Mouse (Mus musculus) MEL (cell line): Measurements from ENCODE around the gene Dlg2. TPM values are rescaled to one million over a fixed set of nuclear protein-coding genes. Genes with fewer than 3 reads are reported as not detected.

Experiments
- DNase-seq: peaks from one replicate; pipeline ENCODE4 v3.0.0; 2011; ENCODE audit warnings: low read depth, low spot score
- H3K27ac ChIP-seq: 2 replicates; pipeline ENCODE4 v1.5.1; 2012; ENCODE audit warnings: low read depth, mild to moderate bottlenecking, control low read depth, low read length, moderate library complexity; ENCODE audit not compliant: control insufficient read depth
- H3K27me3 ChIP-seq, 2 experiments: fragments of 150-350 bp in 1 of 2; sonication (generic) in 1 of 2; 2 replicates each; pipeline ENCODE4 v1.6.1; 2012; ENCODE audit warnings: low read length in 2 of 2, mild to moderate bottlenecking in 2 of 2, improper control_type of control experiment in 1 of 2, moderate library complexity in 1 of 2; ENCODE audit not compliant: insufficient read depth in 2 of 2, control insufficient read depth in 1 of 2
- H3K36me3 ChIP-seq, 2 experiments: 2 replicates each; pipeline ENCODE4 v1.6.1; 2012 to 2014; ENCODE audit warnings: low read length in 2 of 2, improper control_type of control experiment in 1 of 2, inconsistent platforms in 1 of 2, mild to moderate bottlenecking in 1 of 2; ENCODE audit not compliant: insufficient read depth in 2 of 2, control insufficient read depth in 1 of 2
- H3K4me1 ChIP-seq, 2 experiments: fragments of 150-350 bp in 1 of 2; sonication (generic) in 1 of 2; 2 replicates each; pipeline ENCODE4 v1.6.1; 2012; ENCODE audit warnings: low read length in 2 of 2, improper control_type of control experiment in 1 of 2, mild to moderate bottlenecking in 1 of 2; ENCODE audit not compliant: insufficient read depth in 2 of 2, control insufficient read depth in 1 of 2
- H3K4me3 ChIP-seq, 2 experiments: fragments of 150-350 bp in 1 of 2; sonication (generic) in 1 of 2; 2 replicates each; pipeline ENCODE4 v1.5.1; 2012; ENCODE audit warnings: low read depth in 2 of 2, low read length in 2 of 2, mild to moderate bottlenecking in 2 of 2, moderate library complexity in 2 of 2, control low read depth in 1 of 2, improper control_type of control experiment in 1 of 2; ENCODE audit not compliant: control insufficient read depth in 1 of 2, insufficient read depth in 1 of 2
- H3K79me2 ChIP-seq: 2 replicates; pipeline ENCODE4 v1.6.1; 2012; ENCODE audit warnings: mild to moderate bottlenecking, low read length, moderate library complexity; ENCODE audit not compliant: control insufficient read depth, poor library complexity, insufficient read depth
- H3K9ac ChIP-seq: 2 replicates; pipeline ENCODE4 v1.6.1; 2012; ENCODE audit warnings: low read depth, mild to moderate bottlenecking, control low read depth, low read length, moderate library complexity; ENCODE audit not compliant: control insufficient read depth, poor library complexity, severe bottlenecking
- H3K9me3 ChIP-seq: fragments of 150-350 bp; sonication (generic); replicated peaks from 2 replicates; pipeline ENCODE4 v1.6.1; 2012; ENCODE audit warnings: mild to moderate bottlenecking, low read length, improper control_type of control experiment, moderate library complexity; ENCODE audit not compliant: insufficient read depth
- BHLHE40 ChIP-seq: IDR thresholded peaks from 2 replicates; pipeline ENCODE4 v1.6.1; 2012; ENCODE audit warnings: low read depth, mild to moderate bottlenecking, inconsistent platforms, low read length, improper control_type of control experiment, borderline replicate concordance
- CHD1 ChIP-seq: IDR thresholded peaks from 2 replicates; pipeline ENCODE4 v1.6.1; 2012; ENCODE audit warnings: low read depth, mild to moderate bottlenecking, inconsistent platforms, low read length, improper control_type of control experiment
- CHD2 ChIP-seq: IDR thresholded peaks from 2 replicates; pipeline ENCODE4 v1.6.1; 2011; ENCODE audit warnings: low read length, improper control_type of control experiment
- E2F4 ChIP-seq: IDR thresholded peaks from 2 replicates; pipeline ENCODE4 v1.6.1; 2011; ENCODE audit warnings: low read depth, low read length, improper control_type of control experiment, borderline replicate concordance
- EP300 ChIP-seq, 2 experiments: IDR thresholded peaks; 2 replicates each; pipeline ENCODE4 v1.6.1; 2011; ENCODE audit warnings: improper control_type of control experiment in 2 of 2, low read length in 2 of 2, low read depth in 1 of 2, mild to moderate bottlenecking in 1 of 2
- GATA1 ChIP-seq: IDR thresholded peaks from 2 replicates; pipeline ENCODE4 v1.6.1; 2011; ENCODE audit warnings: low read depth, low read length, improper control_type of control experiment
- HCFC1 ChIP-seq: IDR thresholded peaks from 2 replicates; pipeline ENCODE4 v1.6.1; 2012; ENCODE audit warnings: low read depth, mild to moderate bottlenecking, inconsistent platforms, low read length, improper control_type of control experiment, moderate library complexity
- MAX ChIP-seq: IDR thresholded peaks from 2 replicates; pipeline ENCODE4 v1.6.1; 2011; ENCODE audit warnings: low read length, improper control_type of control experiment
- MAZ ChIP-seq: IDR thresholded peaks from 2 replicates; pipeline ENCODE4 v1.6.1; 2012; ENCODE audit warnings: low read depth, mild to moderate bottlenecking, inconsistent platforms, low read length, improper control_type of control experiment
- MXI1 ChIP-seq: IDR thresholded peaks from 2 replicates; pipeline ENCODE4 v1.6.1; 2011; ENCODE audit warnings: mild to moderate bottlenecking, low read depth, low read length, improper control_type of control experiment
- NELFE ChIP-seq: IDR thresholded peaks from 2 replicates; pipeline ENCODE4 v1.6.1; 2011; ENCODE audit warnings: low read depth, low read length, improper control_type of control experiment
- POLR2AphosphoS5 ChIP-seq: IDR thresholded peaks from 2 replicates; pipeline ENCODE4 v1.6.1; 2012; ENCODE audit warnings: low read depth, borderline replicate concordance, mild to moderate bottlenecking, inconsistent platforms, low read length, moderate library complexity, mixed read lengths
- RAD21 ChIP-seq: IDR thresholded peaks from 2 replicates; pipeline ENCODE4 v1.6.1; 2011; ENCODE audit warnings: mild to moderate bottlenecking, low read depth, low read length, improper control_type of control experiment
- SMC3 ChIP-seq: IDR thresholded peaks from 2 replicates; pipeline ENCODE4 v1.6.1; 2011; ENCODE audit warnings: low read depth, low read length, improper control_type of control experiment
- UBTF ChIP-seq: IDR thresholded peaks from 2 replicates; pipeline ENCODE4 v1.6.1; 2012; ENCODE audit warnings: low read depth, mild to moderate bottlenecking, inconsistent platforms, low read length, improper control_type of control experiment, moderate library complexity, borderline replicate concordance; ENCODE audit not compliant: insufficient read depth
- USF2 ChIP-seq, 2 experiments: IDR thresholded peaks; 2 replicates each; pipeline ENCODE4 v1.6.1; 2011 to 2012; ENCODE audit warnings: improper control_type of control experiment in 2 of 2, low read length in 2 of 2, borderline replicate concordance in 1 of 2, inconsistent platforms in 1 of 2, low read depth in 1 of 2, mild to moderate bottlenecking in 1 of 2; ENCODE audit not compliant: insufficient read depth in 1 of 2
- ZNF384 ChIP-seq: IDR thresholded peaks from 2 replicates; pipeline ENCODE4 v1.6.1; 2012; ENCODE audit warnings: low read depth, mild to moderate bottlenecking, inconsistent platforms, low read length, improper control_type of control experiment
- polyA plus RNA-seq, 2 experiments: library from polyadenylated mRNA; stranded (reverse) in 1 of 2; unstranded in 1 of 2; fragments of >175 nt in 1 of 2; fragments of >200 nt in 1 of 2; gene quantifications; 2 replicates each; pipeline versions ENCODE4 v1.2.1 to v1.2.4; 2012; ENCODE audit warnings: low replicate concordance in 2 of 2, low read depth in 1 of 2; ENCODE audit not compliant: insufficient read length in 2 of 2, insufficient read depth in 1 of 2, missing spikeins in 1 of 2
- total RNA-seq: library from RNA; depleted of rRNA; stranded (reverse); fragments of 300-350 nt; gene quantifications from 2 replicates; pipeline ENCODE4 v1.2.3, GENCODE M21; 2012

The Dlg2 gene
- total and polyA plus RNA-seq, 3 experiments: 0.04 TPM; not detected in 2

GRCm38 (mm10) chr7:91440326-91440725, 963.9 kb downstream of the Dlg2 start:
- Histone ChIP-seq H3K4me3 (no peak overlapping the region), H3K79me2 (no peaks in the 10 kb centered on the region), H3K4me1 (no peaks in the 10 kb centered on the region), H3K9me3 (no peaks in the 10 kb centered on the region)
- no peak for DNase-seq
- TF ChIP-seq USF2 (IDR thresholded peaks at IDR 0.05; ENCODE audit: borderline replicate concordance in 1 of 2, insufficient read depth in 1 of 2, low read depth in 1 of 2, low read length in 2 of 2) (no peak), BHLHE40 (no peak), RAD21 (no peak)
- TF ChIP-seq, all 39 proteins: peak for 0
- no peak overlapping the region for H3K9ac ChIP-seq
- H3K27me3 ChIP-seq: no peaks in the 10 kb centered on the region
- no peak overlapping the region for H3K27ac ChIP-seq
- no peaks in the 10 kb centered on the region for H3K36me3 ChIP-seq

- DNase-seq: no peak
- TF ChIP-seq GATA1 (no peak), CHD1 (no peak), E2F4 (no peak), ZNF384 (no peak), BHLHE40 (no peak), MAX (no peak), MXI1 (no peak), SMC3 (no peak), MAZ (no peak), RAD21 (no peak), EP300 (IDR thresholded peaks at IDR 0.05; ENCODE audit: low read depth in 1 of 2, low read length in 2 of 2) (no peak), CHD2 (no peak), POLR2AphosphoS5 (no peak), UBTF (no peak), NELFE (no peak), HCFC1 (no peak)
- H3K4me1 ChIP-seq: no peaks in the 10 kb centered on the region
- H3K9ac ChIP-seq: no peak overlapping the region
- H3K27me3 ChIP-seq: no peaks in the 10 kb centered on the region
- H3K27ac ChIP-seq: no peak overlapping the region
- H3K36me3 ChIP-seq: no peaks in the 10 kb centered on the region
- no peaks in the 10 kb centered on the region for H3K9me3 ChIP-seq
- no peak overlapping the region for H3K4me3 ChIP-seq
- no peaks in the 10 kb centered on the region for H3K79me2 ChIP-seq
Measured at GRCm38 (mm10) chr7:91442447-91443376, 966.2 kb downstream of the Dlg2 start.
